Mouse (Mus musculus): ENCODE results near the gene Isy1. TPM values are rescaled to one million over a fixed set of nuclear protein-coding genes. Genes with fewer than 3 reads are reported as not detected.

The Isy1 gene
- polyA plus RNA-seq, 1 experiment from 2014 or later, result 69.1 TPM

Other genes starting within 250 kb of the Isy1 start
- 3.1 and 3.4 TPM in 2 replicates for gene Prokr1, start 248.1 kb downstream of the Isy1 start, polyA plus RNA-seq (2016; fragmentation: Nextera tagmentation; extraction: Ambion mirVana)
- gene Aplf, start 166.6 kb downstream of the Isy1 start, polyA plus RNA-seq (2016; fragmentation: Nextera tagmentation; extraction: Ambion mirVana), result 13.2 and 13.8 TPM in 2 replicates
- 5.4 and 7.2 TPM in 2 replicates for gene Efcc1, start 107.9 kb downstream of the Isy1 start, polyA plus RNA-seq (2016; fragmentation: Nextera tagmentation; extraction: Ambion mirVana)
- gene Gp9, start 60.7 kb downstream of the Isy1 start, polyA plus RNA-seq (2016; fragmentation: Nextera tagmentation; extraction: Ambion mirVana), result 2.8 and 3.4 TPM in 2 replicates
- 5.8 and 8.4 TPM in 2 replicates for gene Rab43, start 26.6 kb downstream of the Isy1 start, polyA plus RNA-seq (2016; fragmentation: Nextera tagmentation; extraction: Ambion mirVana)
- 2.7 and 4.4 TPM in 2 replicates for gene Gm45140, start 3.0 kb downstream of the Isy1 start, polyA plus RNA-seq (2016; fragmentation: Nextera tagmentation; extraction: Ambion mirVana)
- 1,252 and 1,396 TPM in 2 replicates for gene Cnbp, start 12.3 kb upstream of the Isy1 start, polyA plus RNA-seq (2016; fragmentation: Nextera tagmentation; extraction: Ambion mirVana)
- 150 and 157 TPM in 2 replicates for gene Copg1, start 49.0 kb upstream of the Isy1 start, polyA plus RNA-seq (2016; fragmentation: Nextera tagmentation; extraction: Ambion mirVana)
- 53.8 and 56.8 TPM in 2 replicates for gene Hmces, start 75.1 kb upstream of the Isy1 start, polyA plus RNA-seq (2016; fragmentation: Nextera tagmentation; extraction: Ambion mirVana)
- gene H1fx, start 142.8 kb upstream of the Isy1 start, polyA plus RNA-seq (2016; fragmentation: Nextera tagmentation; extraction: Ambion mirVana), result 20.3 and 22.1 TPM in 2 replicates
- 215 and 225 TPM in 2 replicates for gene Rab7, start 206.5 kb upstream of the Isy1 start, polyA plus RNA-seq (2016; fragmentation: Nextera tagmentation; extraction: Ambion mirVana)
- gene Rpn1, start 245.7 kb upstream of the Isy1 start, polyA plus RNA-seq (2016; fragmentation: Nextera tagmentation; extraction: Ambion mirVana), result 284 and 305 TPM in 2 replicates